ENCODE assay signal across 8 mouse cellular contexts in the genomic region with DNA sequence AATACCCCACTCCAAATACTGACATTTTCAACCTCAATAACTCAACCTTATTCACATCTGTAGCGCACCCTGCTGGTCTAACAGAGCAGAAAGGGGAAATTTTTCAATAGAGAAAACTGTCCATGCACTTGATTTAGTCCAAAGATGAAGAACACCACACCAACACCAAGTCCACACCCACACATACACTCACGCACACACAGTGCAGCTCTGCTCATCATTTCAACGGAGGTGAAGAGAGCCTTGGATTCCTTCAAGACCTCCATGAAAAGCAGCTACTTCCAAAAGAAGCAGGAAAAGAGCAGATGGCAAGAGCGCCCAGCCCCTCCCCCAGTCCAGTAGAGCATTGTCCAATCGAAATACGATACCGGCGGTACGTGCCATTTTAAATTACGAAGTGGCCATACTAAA. TPM values are rescaled to one million over a fixed set of nuclear protein-coding genes. Genes with fewer than 3 reads are reported as not detected.
DNase-seq lines count a peak whose midpoint lies in the region; ATAC-seq and TF ChIP-seq lines count a peak whose summit lies in the region.

No protein-coding gene starts in this region.

- peak; percentile 85 for DNase-seq in brain, embryonic 14.5 days (ENCODE audit: low read depth)
- DNase-seq in forebrain, embryonic 10.5 days (ENCODE audit: extremely low spot score, low spot score): peak; percentile 55
- peak; percentile 63 for DNase-seq in heart, postnatal 0 days (ENCODE audit: low spot score)
- peak; percentile 68 to 69 for DNase-seq in kidney, postnatal 25 days
- DNase-seq in liver, embryonic 13.5 days: peak; percentile 51
- DNase-seq in naive thymus-derived CD4-positive, alpha-beta T cell, adult 2 months (ENCODE audit: low read depth): peak; percentile 83

- peak; percentile 47 for TF ChIP-seq CTCF in E14TG2a.4 (conservative IDR thresholded peaks at IDR 0.05; ENCODE audit: low read length)
- peak; percentile 17; the same call in 1 of the 2 replicates for TF ChIP-seq CTCF in brain, embryonic 14.5 days (IDR thresholded peaks at IDR 0.05; ENCODE audit: borderline replicate concordance, extremely low read depth, insufficient read depth, insufficient read length)
- peak; percentile 54 for TF ChIP-seq CTCF in heart, postnatal 0 days (IDR thresholded peaks at IDR 0.05; ENCODE audit: low read depth)

- H3K27me3 ChIP-seq in E14TG2a.4 (ENCODE audit: insufficient read depth, low read length): peaks cover 20% of the 10 kb centered on the region
- peaks cover 11% of the 10 kb centered on the region for H3K27me3 ChIP-seq in forebrain, embryonic 10.5 days (ENCODE audit: poor library complexity, severe bottlenecking)
- no peaks in the 10 kb centered on the region for H3K27me3 ChIP-seq in heart, postnatal 0 days (ENCODE audit: control insufficient read depth, insufficient read depth, low read length)
- no peaks in the 10 kb centered on the region for H3K27me3 ChIP-seq in liver, embryonic 13.5 days
- no peaks in the 10 kb centered on the region for H3K27me3 ChIP-seq in stomach, embryonic 15.5 days (replicated peaks)

- peak overlapping the region; percentile 92; the same call in 1 of the 2 replicates for H3K9ac ChIP-seq in heart, postnatal 0 days (replicated peaks; ENCODE audit: low read depth, low read length)
- H3K9ac ChIP-seq in liver, embryonic 13.5 days: peak overlapping the region; percentile 91
- H3K9ac ChIP-seq in stomach, embryonic 15.5 days: no peak overlapping the region

- no peak for TF ChIP-seq POLR2A in brain, embryonic 14.5 days (IDR thresholded peaks at IDR 0.05; ENCODE audit: borderline replicate concordance, extremely low read depth, insufficient read depth, insufficient read length, poor library complexity, severe bottlenecking)

- H3K36me3 ChIP-seq in E14TG2a.4 (ENCODE audit: insufficient read depth, low read length): no peaks in the 10 kb centered on the region
- no peaks in the 10 kb centered on the region for H3K36me3 ChIP-seq in forebrain, embryonic 10.5 days (replicated peaks)
- no peaks in the 10 kb centered on the region for H3K36me3 ChIP-seq in heart, postnatal 0 days (replicated peaks; ENCODE audit: control insufficient read depth, insufficient read depth, low read length)
- H3K36me3 ChIP-seq in liver, embryonic 13.5 days: no peaks in the 10 kb centered on the region
- H3K36me3 ChIP-seq in stomach, embryonic 15.5 days: 0 out of 2 replicates have a peak, but pooled peaks cover 2% of the 10 kb centered on the region

- peaks cover 52% of the 10 kb centered on the region for H3K4me1 ChIP-seq in E14TG2a.4 (replicated peaks; ENCODE audit: low read depth, low read length)
- H3K4me1 ChIP-seq in forebrain, embryonic 10.5 days: peaks cover 23% of the 10 kb centered on the region
- peaks cover 7% of the 10 kb centered on the region for H3K4me1 ChIP-seq in heart, postnatal 0 days (ENCODE audit: control insufficient read depth, insufficient read depth)
- peaks cover 59% of the 10 kb centered on the region for H3K4me1 ChIP-seq in liver, embryonic 13.5 days (replicated peaks)
- H3K4me1 ChIP-seq in stomach, embryonic 15.5 days: peaks cover 4% of the 10 kb centered on the region; the same call in 1 of the 2 replicates

- peaks cover 5% of the 10 kb centered on the region for H3K9me3 ChIP-seq in E14TG2a.4 (ENCODE audit: low read length)
- H3K9me3 ChIP-seq in forebrain, embryonic 10.5 days: peaks cover 4% of the 10 kb centered on the region; the same call in 1 of the 2 replicates
- no peaks in the 10 kb centered on the region for H3K9me3 ChIP-seq in heart, postnatal 0 days (replicated peaks; ENCODE audit: control insufficient read depth, low read length)
- H3K9me3 ChIP-seq in liver, embryonic 13.5 days (replicated peaks): no peaks in the 10 kb centered on the region
- H3K9me3 ChIP-seq in stomach, embryonic 15.5 days: no peaks in the 10 kb centered on the region

- ATAC-seq in heart, postnatal 0 days (ENCODE audit: insufficient read depth, low read depth): no peak
- ATAC-seq in liver, embryonic 13.5 days (ENCODE audit: low read depth): no peak
- ATAC-seq in stomach, embryonic 15.5 days (ENCODE audit: insufficient read depth, low FRiP score, low read depth): no peak

- peak overlapping the region; percentile 98 for H3K4me3 ChIP-seq in E14TG2a.4 (replicated peaks; ENCODE audit: low read length)
- peak overlapping the region; percentile 90 for H3K4me3 ChIP-seq in forebrain, embryonic 10.5 days
- H3K4me3 ChIP-seq in heart, postnatal 0 days (ENCODE audit: low read depth, low read length): peak overlapping the region; percentile 95
- H3K4me3 ChIP-seq in liver, embryonic 13.5 days (replicated peaks): peak overlapping the region; percentile 86
- peak overlapping the region; percentile 77 for H3K4me3 ChIP-seq in stomach, embryonic 15.5 days (replicated peaks)

- peak overlapping the region; percentile 88 for H3K4me2 ChIP-seq in heart, postnatal 0 days (ENCODE audit: low read depth, low read length)
- peak overlapping the region; percentile 86 for H3K4me2 ChIP-seq in liver, embryonic 13.5 days
- H3K4me2 ChIP-seq in stomach, embryonic 15.5 days: peak overlapping the region; percentile 74

- TF ChIP-seq EP300 in heart, postnatal 0 days (IDR thresholded peaks at IDR 0.05; ENCODE audit: low read depth): no peak

- peak overlapping the region; percentile 92 for H3K27ac ChIP-seq in forebrain, embryonic 10.5 days
- peak overlapping the region; percentile 92; the same call in 1 of the 2 replicates for H3K27ac ChIP-seq in heart, postnatal 0 days (ENCODE audit: low read depth)
- H3K27ac ChIP-seq in liver, embryonic 13.5 days: peak overlapping the region; percentile 91
- H3K27ac ChIP-seq in stomach, embryonic 15.5 days: peak overlapping the region; percentile 71

- WGBS in forebrain, embryonic 10.5 days: 14% methylated on average over 10 of the region's 10 CpGs
- 6% methylated on average over 10 of the region's 10 CpGs for WGBS in heart, postnatal 0 days
- WGBS in liver, embryonic 13.5 days (ENCODE audit: insufficient replicate concordance): 5% methylated on average over 10 of the region's 10 CpGs
- WGBS in stomach, embryonic 15.5 days: 10% methylated on average over 10 of the region's 10 CpGs

RNA-seq across cellular contexts. Expression of gene Zc3h7a, which starts 1.5 kb away (rescaled TPM):
- 113 and 127 TPM in 2 replicates for polyA plus RNA-seq in brain, embryonic 14.5 days (2012; rRNA removed)
- polyA plus RNA-seq in forebrain, embryonic 10.5 days (2016; fragmentation: Nextera tagmentation; extraction: Ambion mirVana): 65.1 and 72.4 TPM in 2 replicates
- 38.1 and 51.7 TPM in 2 replicates for total RNA-seq in heart, postnatal 0 days (2014; rRNA removed; ENCODE audit: low replicate concordance)
- 28.6 and 30.3 TPM in 2 replicates for polyA plus RNA-seq in heart, postnatal 0 days (2015; fragmentation: Nextera tagmentation; extraction: Ambion mirVana)
- polyA plus RNA-seq in liver, embryonic 13.5 days (2015; fragmentation: Nextera tagmentation; extraction: Ambion mirVana): 27.1 and 36.3 TPM in 2 replicates
- 92.0 and 94.2 TPM in 2 replicates for polyA plus RNA-seq in stomach, embryonic 15.5 days (2015; fragmentation: Nextera tagmentation; extraction: Ambion mirVana)

RNA-seq across cellular contexts. Expression of gene Rsl1d1, which starts 28.5 kb away (rescaled TPM):
- polyA plus RNA-seq in brain, embryonic 14.5 days (2012; rRNA removed): 57.9 and 62.4 TPM in 2 replicates
- 308 and 310 TPM in 2 replicates for polyA plus RNA-seq in forebrain, embryonic 10.5 days (2016; fragmentation: Nextera tagmentation; extraction: Ambion mirVana)
- 54.1 and 71.0 TPM in 2 replicates for total RNA-seq in heart, postnatal 0 days (2014; rRNA removed; ENCODE audit: low replicate concordance)
- 99.2 and 106 TPM in 2 replicates for polyA plus RNA-seq in heart, postnatal 0 days (2015; fragmentation: Nextera tagmentation; extraction: Ambion mirVana)
- polyA plus RNA-seq in liver, embryonic 13.5 days (2015; fragmentation: Nextera tagmentation; extraction: Ambion mirVana): 161 and 200 TPM in 2 replicates
- 166 and 173 TPM in 2 replicates for polyA plus RNA-seq in stomach, embryonic 15.5 days (2015; fragmentation: Nextera tagmentation; extraction: Ambion mirVana)

RNA-seq across cellular contexts. Expression of gene Txndc11, which starts 40.2 kb away (rescaled TPM):
- polyA plus RNA-seq in brain, embryonic 14.5 days (2012; rRNA removed): 26.6 and 28.2 TPM in 2 replicates
- polyA plus RNA-seq in forebrain, embryonic 10.5 days (2016; fragmentation: Nextera tagmentation; extraction: Ambion mirVana): 24.0 and 25.1 TPM in 2 replicates
- 35.6 and 55.2 TPM in 2 replicates for total RNA-seq in heart, postnatal 0 days (2014; rRNA removed; ENCODE audit: low replicate concordance)
- 20.1 and 24.3 TPM in 2 replicates for polyA plus RNA-seq in heart, postnatal 0 days (2015; fragmentation: Nextera tagmentation; extraction: Ambion mirVana)
- polyA plus RNA-seq in liver, embryonic 13.5 days (2015; fragmentation: Nextera tagmentation; extraction: Ambion mirVana): 17.2 and 17.8 TPM in 2 replicates
- 39.3 and 41.6 TPM in 2 replicates for polyA plus RNA-seq in stomach, embryonic 15.5 days (2015; fragmentation: Nextera tagmentation; extraction: Ambion mirVana)
